Mouse (Mus musculus): ENCODE measurements around the gene Mettl7b.

DNA sequence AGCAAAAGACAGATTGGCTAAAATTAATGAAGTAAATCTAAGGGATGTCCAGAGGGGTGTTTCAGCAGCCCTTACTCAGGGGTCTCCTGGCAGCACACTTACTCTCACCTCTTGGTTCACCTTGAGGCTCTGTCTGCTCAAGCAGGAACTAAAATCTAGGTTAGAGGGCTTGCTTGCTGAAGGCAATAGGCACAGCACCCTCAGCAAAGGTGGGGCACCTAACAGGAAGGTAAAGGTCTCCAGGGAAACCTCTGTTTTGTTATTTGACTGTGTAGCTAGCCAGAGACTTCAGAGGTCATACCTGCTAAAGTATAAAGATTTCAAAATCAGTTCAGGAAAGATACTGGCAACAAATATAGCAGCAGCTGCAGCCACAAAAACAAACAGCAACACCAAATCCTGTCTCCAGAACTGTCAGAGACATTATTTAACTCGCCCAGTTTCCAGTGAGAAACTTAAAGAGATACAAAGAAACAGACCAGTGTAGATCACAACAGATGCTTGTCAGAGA lies 10.0 kb upstream of the Mettl7b start:
- TF ChIP-seq CTCF (IDR thresholded peaks at IDR 0.05; ENCODE audit: low read depth) (no peak), EP300 (optimal IDR thresholded peaks at IDR 0.05) (no peak)
